Mouse (Mus musculus): ENCODE results near the gene Hadh. TPM values are rescaled to one million over a fixed set of nuclear protein-coding genes. Genes with fewer than 3 reads are reported as not detected.

Hadh gene
- polyA plus RNA-seq, 1 experiment from 2014 or later, result 305 TPM

DNA sequence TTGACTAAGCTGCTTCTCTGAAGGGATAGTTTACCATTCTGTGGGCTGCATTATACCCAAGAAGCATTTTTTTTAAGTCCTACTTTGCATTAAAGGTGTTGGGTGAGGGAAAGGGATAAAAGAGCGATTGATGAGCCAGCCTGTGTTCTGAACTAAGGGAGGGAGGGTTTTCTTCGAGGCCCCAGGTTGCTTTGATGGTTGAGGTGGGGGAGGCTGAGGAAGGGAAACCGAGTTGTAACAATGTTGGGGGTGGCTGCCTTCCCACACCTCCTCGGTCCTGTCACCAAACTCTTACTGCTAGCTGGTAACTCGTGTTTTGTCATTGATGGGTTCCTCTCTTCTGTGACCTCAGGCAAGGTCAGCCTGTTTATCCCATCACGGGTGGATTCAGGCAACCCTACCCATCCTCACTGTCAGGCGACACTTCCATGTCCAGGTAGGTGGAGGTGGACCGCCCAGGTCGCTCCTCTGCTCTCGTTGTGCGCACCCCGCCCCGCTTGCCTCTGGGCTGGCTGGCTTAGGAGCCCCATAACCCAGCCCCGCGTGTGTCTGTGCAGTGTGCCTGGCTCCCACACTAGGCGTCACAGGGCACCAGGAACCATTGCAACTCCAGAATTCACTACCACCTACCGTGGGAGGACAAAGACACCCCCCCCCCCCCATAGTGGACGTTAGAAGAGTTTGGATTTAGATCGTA lies 81.1 kb downstream of the Hadh start:
- Histone ChIP-seq H3K4me2 (ENCODE audit: low read depth, low read length) (no peak overlapping the region), H3K4me1 (ENCODE audit: insufficient read depth) (no peaks in the 10 kb centered on the region), H3K9me3 (ENCODE audit: low read length) (no peaks in the 10 kb centered on the region), H3K4me3 (ENCODE audit: low read depth, low read length) (no peak overlapping the region), H3K27me3 (ENCODE audit: insufficient read depth, low read length) (no peaks in the 10 kb centered on the region), H3K9ac (replicated peaks) (no peak overlapping the region), H3K36me3 (replicated peaks; ENCODE audit: insufficient read depth, low read length) (no peaks in the 10 kb centered on the region), H3K27ac (ENCODE audit: low read depth) (no peak overlapping the region)
- DNase-seq (no peak), ATAC-seq (no peak)
- TF ChIP-seq EP300 (IDR thresholded peaks at IDR 0.05; ENCODE audit: low read depth), result no peak
- TF ChIP-seq CTCF (IDR thresholded peaks at IDR 0.05; ENCODE audit: low read depth), result no peak
- 77% methylated on average over 19 of the region's 19 CpGs for WGBS (ENCODE audit: insufficient replicate concordance)

DNA sequence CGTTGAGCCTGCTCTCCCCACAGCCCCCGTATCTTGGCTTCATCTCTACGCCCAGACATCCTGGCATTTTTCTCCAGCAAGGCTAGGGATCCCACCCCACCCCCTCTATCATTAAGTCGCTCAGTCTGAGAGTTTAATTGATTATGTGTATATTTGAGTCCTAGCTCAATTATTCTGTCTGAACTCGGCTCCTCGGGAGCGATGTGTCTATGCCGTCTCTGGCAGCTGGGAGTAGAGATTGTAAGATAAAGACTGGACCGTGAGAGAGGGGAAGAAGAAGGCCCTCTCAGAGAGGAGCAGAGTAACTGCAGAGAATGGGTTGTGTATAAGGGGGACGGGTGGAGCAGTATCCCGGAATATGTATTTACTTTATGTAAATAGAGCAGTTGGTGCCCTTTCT lies 81.7 kb downstream of the Hadh start:
- Histone ChIP-seq H3K4me3 (ENCODE audit: low read depth, low read length) (no peak overlapping the region), H3K36me3 (replicated peaks; ENCODE audit: insufficient read depth, low read length) (no peaks in the 10 kb centered on the region), H3K4me1 (ENCODE audit: insufficient read depth) (no peaks in the 10 kb centered on the region), H3K9ac (replicated peaks) (no peak overlapping the region), H3K27me3 (ENCODE audit: insufficient read depth, low read length) (no peaks in the 10 kb centered on the region), H3K27ac (ENCODE audit: low read depth) (no peak overlapping the region), H3K9me3 (ENCODE audit: low read length) (no peaks in the 10 kb centered on the region), H3K4me2 (ENCODE audit: low read depth, low read length) (no peak overlapping the region)
- DNase-seq (no peak), ATAC-seq (no peak)
- TF ChIP-seq CTCF (IDR thresholded peaks at IDR 0.05; ENCODE audit: low read depth) (no peak), EP300 (IDR thresholded peaks at IDR 0.05; ENCODE audit: low read depth) (no peak)
- WGBS (ENCODE audit: insufficient replicate concordance), result 50% methylated on average over 11 of the region's 11 CpGs

DNA sequence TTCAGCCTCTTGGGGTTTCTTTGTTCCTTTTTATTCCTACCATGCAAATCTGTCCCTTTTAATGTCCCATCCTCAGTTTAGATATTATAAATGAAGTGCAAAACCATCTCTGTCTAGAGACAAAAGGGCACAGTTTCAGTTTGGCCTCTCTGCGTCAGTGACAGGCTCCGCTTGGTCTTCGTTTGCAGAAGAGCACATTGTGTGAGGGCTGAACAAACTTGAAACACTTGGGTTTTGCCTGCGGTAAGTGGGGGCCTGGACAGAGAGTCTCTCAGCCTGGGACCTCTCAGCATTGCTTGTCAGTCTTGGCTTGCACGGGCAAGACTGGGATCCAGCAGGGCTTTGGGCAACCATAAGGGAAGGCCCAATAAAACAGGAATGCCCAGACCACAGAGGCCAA lies 85.7 kb downstream of the Hadh start:
- Histone ChIP-seq H3K9me3 (ENCODE audit: low read length) (no peaks in the 10 kb centered on the region), H3K4me1 (ENCODE audit: insufficient read depth) (no peaks in the 10 kb centered on the region), H3K9ac (replicated peaks) (no peak overlapping the region), H3K27ac (ENCODE audit: low read depth) (no peak overlapping the region), H3K36me3 (replicated peaks; ENCODE audit: insufficient read depth, low read length) (no peaks in the 10 kb centered on the region), H3K27me3 (ENCODE audit: insufficient read depth, low read length) (no peaks in the 10 kb centered on the region), H3K4me2 (ENCODE audit: low read depth, low read length) (no peak overlapping the region), H3K4me3 (ENCODE audit: low read depth, low read length) (no peak overlapping the region)
- 72% methylated on average over 5 of the region's 5 CpGs for WGBS (ENCODE audit: insufficient replicate concordance)
- ATAC-seq (no peak), DNase-seq (no peak)
- no peak for TF ChIP-seq EP300 (IDR thresholded peaks at IDR 0.05; ENCODE audit: low read depth)
- TF ChIP-seq CTCF (IDR thresholded peaks at IDR 0.05; ENCODE audit: low read depth), result no peak

Other genes starting within 250 kb of the Hadh start
- 2.0 and 2.2 TPM in 2 replicates for gene Lef1, start 161.6 kb downstream of the Hadh start, polyA plus RNA-seq (2015; fragmentation: Nextera tagmentation; extraction: Ambion mirVana)
- gene Cyp2u1, start 31.1 kb upstream of the Hadh start, polyA plus RNA-seq (2015; fragmentation: Nextera tagmentation; extraction: Ambion mirVana), result 1.2 and 1.4 TPM in 2 replicates
- gene Sgms2, start 219.3 kb upstream of the Hadh start, polyA plus RNA-seq (2015; fragmentation: Nextera tagmentation; extraction: Ambion mirVana), result 9.2 and 12.5 TPM in 2 replicates

Measured in liver, postnatal 0 days (tissue).